Mouse (Mus musculus) liver, adult 2 months (tissue): ENCODE results near the gene Spag5. TPM values are rescaled to one million over a fixed set of nuclear protein-coding genes. Genes with fewer than 3 reads are reported as not detected.
A peak's percentile ranks its signal among the peaks of the same experiment; 100 is the strongest.

Source experiments
- DNase-seq: peaks from one replicate; pipeline ENCODE4 v3.0.0-alpha.2; 2011; ENCODE audit warnings: low read depth, low spot score; ENCODE audit errors: extremely low read depth
- H3K27ac ChIP-seq: fragments of 200-500 bp; replicated peaks from 2 replicates; pipeline ENCODE4 v1.5.1; 2012; ENCODE audit warnings: low read depth, mild to moderate bottlenecking, control low read depth, inconsistent platforms, low read length; ENCODE audit not compliant: insufficient read depth
- H3K27me3 ChIP-seq: fragments of 200-500 bp; 2 replicates; pipeline ENCODE4 v1.6.1; 2012; ENCODE audit warnings: mild to moderate bottlenecking, moderate library complexity, low read length, inconsistent platforms; ENCODE audit not compliant: control insufficient read depth, insufficient read depth
- H3K36me3 ChIP-seq: fragments of 200-500 bp; 2 replicates; pipeline ENCODE4 v1.6.1; 2012; ENCODE audit warnings: low read length, inconsistent platforms; ENCODE audit not compliant: control insufficient read depth, insufficient read depth
- H3K4me1 ChIP-seq: fragments of 200-500 bp; 2 replicates; pipeline ENCODE4 v1.6.1; 2011; ENCODE audit warnings: low read length; ENCODE audit not compliant: control insufficient read depth, insufficient read depth
- H3K4me3 ChIP-seq: fragments of 200-500 bp; 2 replicates; pipeline ENCODE4 v1.5.1; 2011; ENCODE audit warnings: low read depth, mild to moderate bottlenecking, control low read depth, low read length, moderate library complexity; ENCODE audit not compliant: insufficient read depth
- H3K79me2 ChIP-seq: fragments of 200-500 bp; 2 replicates; pipeline ENCODE4 v1.6.1; 2012; ENCODE audit warnings: inconsistent platforms, mild to moderate bottlenecking, low read length, moderate library complexity; ENCODE audit not compliant: control insufficient read depth, insufficient read depth
- H3K9ac ChIP-seq: fragments of 200-500 bp; 2 replicates; pipeline ENCODE4 v1.6.1; 2012; ENCODE audit warnings: low read depth, mild to moderate bottlenecking, control low read depth, inconsistent platforms, low read length
- CTCF ChIP-seq: fragments of 200-500 bp; IDR thresholded peaks from 2 replicates; pipeline ENCODE4 v1.5.1; 2011; ENCODE audit warnings: low read depth, low read length, control low read depth
- POLR2A ChIP-seq: fragments of 200-500 bp; IDR thresholded peaks from 2 replicates; pipeline ENCODE4 v1.6.1; 2011; ENCODE audit warnings: low read length, control low read depth; ENCODE audit not compliant: insufficient read depth; ENCODE audit errors: extremely low read depth
- WGBS: fragments of 180-500 bp; shearing (Covaris S2); methylation state at CpG from one replicate; pipeline ENCODE4 v1.1.7; 2018; 5-methylcytosine and 5-hydroxymethylcytosine counted together
- polyA plus RNA-seq: library from polyadenylated mRNA; depleted of rRNA; stranded (reverse); fragments of >200 nt; gene quantifications from 2 replicates; pipeline ENCODE4 v1.2.3, GENCODE M21; 2012
- total RNA-seq: library from RNA; depleted of rRNA; stranded (reverse); fragments of >200 nt; gene quantifications from 2 replicates; pipeline ENCODE4 v1.2.3, GENCODE M21; 2014

The Spag5 gene
- total and polyA plus RNA-seq, 2 experiments = 0.15 to 0.83 TPM

DNA sequence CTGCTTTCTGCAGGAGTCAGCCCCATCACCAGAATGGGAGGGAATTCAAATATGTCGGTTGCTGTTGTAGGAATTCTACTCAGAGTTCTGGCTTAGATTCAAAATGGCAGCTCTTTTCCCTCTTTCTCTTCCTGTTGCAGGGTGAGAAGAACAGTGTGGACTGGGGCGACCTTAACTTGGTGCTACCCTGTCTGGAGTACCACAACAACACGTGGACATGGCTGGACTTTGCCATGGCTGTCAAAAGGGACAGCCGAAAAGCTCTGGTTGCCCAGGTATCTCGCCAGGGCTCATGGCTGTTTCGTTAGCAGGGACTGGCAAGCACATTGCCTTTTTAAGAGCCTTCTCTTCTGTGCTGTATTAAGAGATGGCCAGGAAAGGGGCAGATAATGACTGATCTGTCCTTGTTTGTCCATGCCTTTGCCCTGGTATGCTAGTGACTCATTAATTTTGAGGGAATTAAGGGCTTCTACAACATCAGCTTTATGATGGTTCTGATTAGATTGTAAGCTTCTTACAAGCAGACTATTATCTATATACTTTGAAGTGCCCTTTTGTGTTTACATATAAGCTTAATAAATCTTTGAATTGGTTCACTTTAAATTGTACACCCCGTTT is 12.1 kb upstream of the Spag5 start:
- Histone ChIP-seq H3K9ac (no peak overlapping the region), H3K27me3 (no peaks in the 10 kb centered on the region), H3K4me3 (no peak overlapping the region), H3K79me2 (no peaks in the 10 kb centered on the region), H3K4me1 (peaks cover 3% of the 10 kb centered on the region), H3K27ac (no peak overlapping the region), H3K36me3 (peaks cover 60% of the 10 kb centered on the region)
- peak; percentile 58 for DNase-seq
- 67% methylated on average over 7 of the region's 7 CpGs for WGBS
- TF ChIP-seq POLR2A = no peak

GRCm38 (mm10) chr11:78290654-78291053 is 10.7 kb upstream of the Spag5 start, which contains the start of gene BC030499:
Gene BC030499, plus strand, starts transcription at chr11:78290841.
- Histone ChIP-seq H3K36me3 (peaks cover 46% of the 10 kb centered on the region), H3K4me1 (peaks cover 9% of the 10 kb centered on the region), H3K27me3 (no peaks in the 10 kb centered on the region), H3K9ac (no peak within 1 kb of the TSS), H3K4me3 (no peak within 1 kb of the TSS), H3K27ac (no peak within 1 kb of the TSS), H3K79me2 (no peaks in the 10 kb centered on the region)
- whole genome bisulfite sequencing = 91% methylated on average over 4 of the region's 4 CpGs
- TF ChIP-seq POLR2A (no peak), CTCF (no peak)
- no peak for DNase-seq

DNA sequence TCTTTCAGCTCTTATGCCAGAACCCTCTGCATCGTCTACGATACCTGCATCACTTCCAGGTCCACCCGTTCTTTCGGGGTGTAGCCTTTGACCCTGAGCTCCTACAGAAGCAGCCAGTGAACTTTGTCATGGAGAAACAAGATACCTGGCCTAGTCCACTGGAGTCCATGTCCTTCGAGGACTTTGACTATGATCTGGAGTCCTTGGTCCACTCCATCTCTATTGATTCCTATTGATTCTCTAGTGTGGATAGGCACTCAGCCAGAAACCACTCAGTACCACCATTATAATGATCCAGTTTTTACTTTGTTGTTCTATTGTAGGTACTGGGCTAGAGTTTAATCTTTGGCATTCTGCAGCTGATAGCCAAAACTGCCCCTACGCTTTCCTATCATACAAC is 6.7 kb upstream of the Spag5 start:
- Histone ChIP-seq H3K27ac (peak overlapping the region; percentile 35), H3K27me3 (no peaks in the 10 kb centered on the region), H3K9ac (no peak overlapping the region), H3K4me3 (no peak overlapping the region), H3K4me1 (peaks cover 9% of the 10 kb centered on the region), H3K79me2 (no peaks in the 10 kb centered on the region), H3K36me3 (peaks cover 12% of the 10 kb centered on the region)
- WGBS = 16% methylated on average over 6 of the region's 6 CpGs
- TF ChIP-seq POLR2A = no peak
- TF ChIP-seq CTCF = no peak
- DNase-seq = peak; percentile 92

GRCm38 (mm10) chr11:78300917-78301316 is 412 bp upstream of the Spag5 start:
- TF ChIP-seq POLR2A (no peak), CTCF (no peak)
- H3K9ac ChIP-seq = peak overlapping the region; percentile 69
- no peak for DNase-seq
- 0 out of 2 replicates have a peak, but pooled peaks cover 3% of the 10 kb centered on the region for H3K4me1 ChIP-seq
- H3K27ac ChIP-seq = 0 out of 2 replicates have a peak overlapping the region, but pooled peaks have one; percentile 5
- no peaks in the 10 kb centered on the region for H3K36me3 ChIP-seq
- H3K79me2 ChIP-seq = no peaks in the 10 kb centered on the region
- 59% methylated on average over 7 of the region's 7 CpGs for WGBS
- H3K27me3 ChIP-seq = no peaks in the 10 kb centered on the region
- peak overlapping the region; percentile 55 for H3K4me3 ChIP-seq

DNA sequence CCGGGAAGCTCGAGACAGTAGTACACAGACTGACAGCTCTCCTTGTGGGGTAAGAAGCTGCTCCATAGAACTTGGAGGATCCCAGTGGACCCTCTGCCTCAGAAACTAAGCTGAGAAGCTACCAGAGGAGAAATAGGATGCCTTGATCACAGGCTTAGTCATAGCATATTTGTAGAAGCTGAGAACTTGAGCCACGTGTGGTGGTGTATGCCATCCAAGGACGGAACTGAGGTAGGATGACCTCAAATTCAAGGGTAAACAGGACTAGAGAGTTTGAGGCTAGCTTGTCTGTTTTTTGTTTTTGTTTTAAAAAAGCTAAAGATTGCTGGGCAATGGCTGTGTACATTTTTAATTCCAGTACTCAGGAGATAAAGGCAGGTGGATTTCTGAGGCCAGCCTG is 3.9 kb downstream of the Spag5 start:
- H3K27me3 ChIP-seq = no peaks in the 10 kb centered on the region
- no peak for TF ChIP-seq CTCF
- no peak for TF ChIP-seq POLR2A
- no peaks in the 10 kb centered on the region for H3K36me3 ChIP-seq
- H3K27ac ChIP-seq = no peak overlapping the region
- no peaks in the 10 kb centered on the region for H3K79me2 ChIP-seq
- H3K4me3 ChIP-seq = no peak overlapping the region
- H3K9ac ChIP-seq = no peak overlapping the region
- H3K4me1 ChIP-seq = peaks cover 8% of the 10 kb centered on the region
- no peak for DNase-seq
- 95% methylated on average over 4 of the region's 4 CpGs for WGBS

- WGBS = 94% methylated on average over 8 of the region's 8 CpGs
- H3K36me3 ChIP-seq = no peaks in the 10 kb centered on the region
- no peak overlapping the region for H3K27ac ChIP-seq
- H3K9ac ChIP-seq = no peak overlapping the region
- DNase-seq = no peak
- no peaks in the 10 kb centered on the region for H3K79me2 ChIP-seq
- TF ChIP-seq POLR2A (no peak), CTCF (no peak)
- H3K4me3 ChIP-seq = no peak overlapping the region
- no peaks in the 10 kb centered on the region for H3K27me3 ChIP-seq
- H3K4me1 ChIP-seq = peaks cover 5% of the 10 kb centered on the region
Measured at GRCm38 (mm10) chr11:78310861-78311511, 9.7 kb downstream of the Spag5 start.
